14 mouse cellular contexts compared by ENCODE assay signal in the genomic region with DNA sequence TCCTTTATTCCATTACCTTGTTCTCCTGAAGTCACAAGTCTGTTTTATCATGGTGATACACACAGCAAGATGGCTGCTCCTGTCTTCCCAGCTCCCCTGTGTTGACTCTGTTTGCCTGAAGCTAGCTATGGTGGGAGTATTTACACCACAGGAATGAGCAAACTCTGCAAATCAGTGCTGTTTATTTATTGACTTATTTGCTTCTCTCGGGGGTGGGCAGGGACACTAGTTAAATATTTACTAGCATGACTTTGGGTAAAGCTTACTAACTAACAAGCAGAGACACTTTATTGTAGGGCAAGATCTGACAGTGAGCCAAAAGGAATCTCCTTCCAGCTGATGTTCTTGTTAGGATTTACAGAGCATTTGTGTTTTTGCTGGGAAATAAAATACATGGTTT.
"Had no signal": no experiment of that assay in that cellular context is flagged by ENCODE, and none has a peak within 500 bp of the region (broad histone marks: within the 10 kb centered on the region; RNA-seq: fewer than 3 reads in every experiment).

No protein-coding gene starts in this region.

- H3K4me3 ChIP-seq: hindbrain, embryonic 13.5 days; limb, embryonic 13.5 days; liver, embryonic 12.5 days; megakaryocyte, embryonic 14.5 days; midbrain, embryonic 13.5 days; myocyte; neural tube, embryonic 15.5 days had no signal

- H3K36me3 ChIP-seq: hindbrain, embryonic 13.5 days; limb, embryonic 13.5 days; liver, embryonic 12.5 days; midbrain, embryonic 13.5 days; neural tube, embryonic 15.5 days had no signal

- ATAC-seq: intestine, embryonic 16.5 days; liver, embryonic 12.5 days; midbrain, embryonic 13.5 days had no signal

- H3K4me2 ChIP-seq: hindbrain, embryonic 13.5 days; limb, embryonic 13.5 days; liver, embryonic 12.5 days; lung, embryonic 14.5 days; midbrain, embryonic 13.5 days; neural tube, embryonic 15.5 days had no signal

- H3K9me3 ChIP-seq: hindbrain, embryonic 13.5 days; limb, embryonic 13.5 days; liver, embryonic 12.5 days; megakaryocyte, embryonic 14.5 days; midbrain, embryonic 13.5 days; neural tube, embryonic 15.5 days had no signal

- H3K9ac ChIP-seq: hindbrain, embryonic 13.5 days; limb, embryonic 13.5 days; liver, embryonic 12.5 days; lung, embryonic 14.5 days; midbrain, embryonic 13.5 days; neural tube, embryonic 15.5 days had no signal

- H3K27ac ChIP-seq: hindbrain, embryonic 13.5 days; limb, embryonic 13.5 days; liver, embryonic 12.5 days; midbrain, embryonic 13.5 days; neural tube, embryonic 15.5 days had no signal

- DNase-seq: left cerebral cortex, postnatal 4 days; lung, embryonic 14.5 days; lung, postnatal 10 days; lung, postnatal 4 days; right cerebral cortex, adult 18-20 months; right cerebral cortex, postnatal 25 days had no signal

- H3K4me1 ChIP-seq: limb, embryonic 13.5 days; liver, embryonic 12.5 days; megakaryocyte, embryonic 14.5 days; midbrain, embryonic 13.5 days; neural tube, embryonic 15.5 days had no signal

- H3K27me3 ChIP-seq: hindbrain, embryonic 13.5 days; limb, embryonic 13.5 days; liver, embryonic 12.5 days; megakaryocyte, embryonic 14.5 days; midbrain, embryonic 13.5 days; neural tube, embryonic 15.5 days had no signal
